Mouse (Mus musculus): ENCODE results near the gene Cd1d1. TPM values are rescaled to one million over a fixed set of nuclear protein-coding genes. Genes with fewer than 3 reads are reported as not detected.

Gene Cd1d1
- total RNA-seq (2014; fragmentation: Nextera tagmentation): not detected in 2 replicates
- total RNA-seq (2017): 0.05 TPM in 1 of 2 replicates, not detected in the other
- not detected in 2 replicates for polyA plus RNA-seq (2012)

DNA sequence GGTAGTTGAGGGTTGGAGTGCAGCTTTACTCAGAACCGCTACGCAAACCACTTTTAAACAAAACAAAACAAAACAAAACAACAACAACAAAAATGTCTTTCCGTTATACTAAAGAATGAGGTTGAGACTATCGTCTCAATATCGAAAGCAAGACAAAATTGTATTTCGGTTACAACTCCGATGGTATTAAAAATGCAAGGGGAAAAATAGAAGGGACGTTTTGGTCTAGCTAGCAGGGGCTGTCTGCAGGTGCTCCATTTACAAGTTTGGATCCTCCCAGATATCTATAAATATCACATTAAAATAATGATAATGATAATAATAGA, at the start of gene Cd1d1:
Cd1d1 (minus strand) TSS at position 27 of the 326 bp plus-strand sequence.
- Histone ChIP-seq H3K4me1 (ENCODE audit: insufficient read depth, low read depth, low read length) (no peaks in the 10 kb centered on the region), H3K27me3 (ENCODE audit: insufficient read depth, low read length) (peaks cover 9% of the 10 kb centered on the region; the same call in 1 of the 2 replicates), H3K36me3 (replicated peaks) (no peaks in the 10 kb centered on the region), H3K4me3 (ENCODE audit: low read depth, low read length) (no peak within 1 kb of the TSS), H3K9me3 (replicated peaks) (no peaks in the 10 kb centered on the region)
- TF ChIP-seq TAL1 (conservative IDR thresholded peaks at IDR 0.05; ENCODE audit: low read depth, low read length): no peak
- no peak for TF ChIP-seq CTCF (IDR thresholded peaks at IDR 0.05; ENCODE audit: low read depth, low read length)
- no peak for DNase-seq (ENCODE audit: low spot score)
- ATAC-seq (ENCODE audit: extremely low read depth, insufficient number of reproducible peaks, low FRiP score, poor library complexity, severe bottlenecking): no peak

- Histone ChIP-seq H3K27me3 (ENCODE audit: insufficient read depth, low read length) (no peaks in the 10 kb centered on the region), H3K36me3 (replicated peaks) (no peaks in the 10 kb centered on the region)
- TF ChIP-seq CTCF (IDR thresholded peaks at IDR 0.05; ENCODE audit: low read depth, low read length) (no peak), TAL1 (conservative IDR thresholded peaks at IDR 0.05; ENCODE audit: low read depth, low read length) (no peak), POLR2AphosphoS5 (IDR thresholded peaks at IDR 0.05; ENCODE audit: insufficient replicate concordance, low read depth, low read length) (no peak), GATA2 (IDR thresholded peaks at IDR 0.05; ENCODE audit: borderline replicate concordance, low read depth, low read length) (no peak), GATA1 (IDR thresholded peaks at IDR 0.05; ENCODE audit: borderline replicate concordance, low read length) (no peak)
Observed at GRCm38 (mm10) chr3:87047801-87048200, 48.6 kb upstream of the Cd1d1 start.

GRCm38 (mm10) chr3:87041733-87042132, 42.5 kb upstream of the Cd1d1 start:
- Histone ChIP-seq H3K4me1 (ENCODE audit: insufficient read depth, low read depth, low read length) (no peaks in the 10 kb centered on the region), H3K9me3 (replicated peaks) (no peaks in the 10 kb centered on the region), H3K4me3 (ENCODE audit: low read depth, low read length) (no peak overlapping the region), H3K36me3 (replicated peaks) (no peaks in the 10 kb centered on the region), H3K27me3 (ENCODE audit: insufficient read depth, low read length) (no peaks in the 10 kb centered on the region)
- TF ChIP-seq CTCF (IDR thresholded peaks at IDR 0.05; ENCODE audit: low read depth, low read length): no peak
- no peak for TF ChIP-seq POLR2AphosphoS5 (IDR thresholded peaks at IDR 0.05; ENCODE audit: insufficient replicate concordance, low read depth, low read length)
- no peak for TF ChIP-seq TAL1 (conservative IDR thresholded peaks at IDR 0.05; ENCODE audit: low read depth, low read length)
- no peak for TF ChIP-seq GATA1 (IDR thresholded peaks at IDR 0.05; ENCODE audit: borderline replicate concordance, low read length)
- no peak for TF ChIP-seq GATA2 (IDR thresholded peaks at IDR 0.05; ENCODE audit: borderline replicate concordance, low read depth, low read length)
- ATAC-seq (ENCODE audit: extremely low read depth, insufficient number of reproducible peaks, low FRiP score, poor library complexity, severe bottlenecking) (no peak), DNase-seq (ENCODE audit: low spot score) (no peak)

More at GRCm38 (mm10) chr3:87047801-87048200, 48.6 kb upstream of the Cd1d1 start:
- no peaks in the 10 kb centered on the region for H3K9me3 ChIP-seq (replicated peaks)
- no peak overlapping the region for H3K4me3 ChIP-seq (ENCODE audit: low read depth, low read length)
- DNase-seq (ENCODE audit: low spot score) (no peak), ATAC-seq (ENCODE audit: extremely low read depth, insufficient number of reproducible peaks, low FRiP score, poor library complexity, severe bottlenecking) (no peak)
- no peaks in the 10 kb centered on the region for H3K4me1 ChIP-seq (ENCODE audit: insufficient read depth, low read depth, low read length)

DNA sequence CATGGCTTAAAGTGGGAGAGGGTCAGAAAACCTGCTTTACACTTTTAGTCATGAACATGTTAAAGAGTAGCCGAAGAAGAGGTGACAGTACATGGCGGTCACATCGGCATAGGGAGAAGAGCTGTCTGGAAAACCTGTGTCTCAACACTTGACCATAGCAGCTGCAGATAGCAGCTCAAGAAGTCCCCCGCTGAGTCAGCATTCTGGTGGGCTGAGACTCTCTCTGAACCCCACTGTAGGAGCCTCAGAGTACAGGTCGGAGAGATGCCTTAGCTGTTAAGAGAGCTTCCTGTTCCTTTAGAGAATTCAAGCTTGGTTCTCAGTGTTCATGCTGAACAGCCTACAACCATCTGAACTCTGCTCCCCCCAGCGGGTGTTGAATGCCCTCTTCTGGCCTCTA, 39.3 kb upstream of the Cd1d1 start:
- DNase-seq (ENCODE audit: low spot score): no peak

DNA sequence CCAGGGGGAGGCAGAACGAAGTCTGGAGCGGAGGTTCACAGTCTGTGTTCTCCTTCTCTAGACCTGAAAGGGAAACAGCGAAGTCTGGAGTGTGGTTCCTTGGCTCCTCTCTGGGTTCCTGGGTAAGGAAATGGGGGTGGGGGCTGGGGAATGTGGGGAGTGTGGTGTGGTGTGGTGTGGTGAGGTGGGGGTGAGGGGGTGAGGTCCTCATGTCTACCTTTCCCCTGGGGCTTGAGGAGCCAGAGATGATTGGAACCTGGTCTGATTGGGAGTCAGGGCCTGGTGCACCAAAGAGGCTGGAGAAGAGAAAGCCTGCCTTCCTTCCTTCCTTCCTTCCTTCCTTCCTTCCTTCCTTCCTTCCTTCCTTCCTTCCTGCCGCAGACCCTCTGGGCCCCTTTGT, 34.8 kb upstream of the Cd1d1 start:
- Histone ChIP-seq H3K36me3 (replicated peaks) (no peaks in the 10 kb centered on the region), H3K9me3 (replicated peaks) (no peaks in the 10 kb centered on the region), H3K4me3 (ENCODE audit: low read depth, low read length) (no peak overlapping the region), H3K27me3 (ENCODE audit: insufficient read depth, low read length) (no peaks in the 10 kb centered on the region), H3K4me1 (ENCODE audit: insufficient read depth, low read depth, low read length) (no peaks in the 10 kb centered on the region)
- ATAC-seq (ENCODE audit: extremely low read depth, insufficient number of reproducible peaks, low FRiP score, poor library complexity, severe bottlenecking) (no peak), DNase-seq (ENCODE audit: low spot score) (no peak)
- TF ChIP-seq POLR2AphosphoS5 (IDR thresholded peaks at IDR 0.05; ENCODE audit: insufficient replicate concordance, low read depth, low read length) (no peak), GATA1 (IDR thresholded peaks at IDR 0.05; ENCODE audit: borderline replicate concordance, low read length) (no peak), GATA2 (IDR thresholded peaks at IDR 0.05; ENCODE audit: borderline replicate concordance, low read depth, low read length) (no peak), TAL1 (conservative IDR thresholded peaks at IDR 0.05; ENCODE audit: low read depth, low read length) (no peak), CTCF (IDR thresholded peaks at IDR 0.05; ENCODE audit: low read depth, low read length) (no peak)

More for the DNA sequence above, 39.3 kb upstream of the Cd1d1 start:
- Histone ChIP-seq H3K9me3 (replicated peaks) (no peaks in the 10 kb centered on the region), H3K27me3 (ENCODE audit: insufficient read depth, low read length) (no peaks in the 10 kb centered on the region), H3K4me1 (ENCODE audit: insufficient read depth, low read depth, low read length) (no peaks in the 10 kb centered on the region), H3K4me3 (ENCODE audit: low read depth, low read length) (no peak overlapping the region), H3K36me3 (replicated peaks) (no peaks in the 10 kb centered on the region)
- ATAC-seq (ENCODE audit: extremely low read depth, insufficient number of reproducible peaks, low FRiP score, poor library complexity, severe bottlenecking): no peak
- TF ChIP-seq GATA1 (IDR thresholded peaks at IDR 0.05; ENCODE audit: borderline replicate concordance, low read length) (no peak), TAL1 (conservative IDR thresholded peaks at IDR 0.05; ENCODE audit: low read depth, low read length) (no peak), CTCF (IDR thresholded peaks at IDR 0.05; ENCODE audit: low read depth, low read length) (no peak), GATA2 (IDR thresholded peaks at IDR 0.05; ENCODE audit: borderline replicate concordance, low read depth, low read length) (no peak), POLR2AphosphoS5 (IDR thresholded peaks at IDR 0.05; ENCODE audit: insufficient replicate concordance, low read depth, low read length) (no peak)

DNA sequence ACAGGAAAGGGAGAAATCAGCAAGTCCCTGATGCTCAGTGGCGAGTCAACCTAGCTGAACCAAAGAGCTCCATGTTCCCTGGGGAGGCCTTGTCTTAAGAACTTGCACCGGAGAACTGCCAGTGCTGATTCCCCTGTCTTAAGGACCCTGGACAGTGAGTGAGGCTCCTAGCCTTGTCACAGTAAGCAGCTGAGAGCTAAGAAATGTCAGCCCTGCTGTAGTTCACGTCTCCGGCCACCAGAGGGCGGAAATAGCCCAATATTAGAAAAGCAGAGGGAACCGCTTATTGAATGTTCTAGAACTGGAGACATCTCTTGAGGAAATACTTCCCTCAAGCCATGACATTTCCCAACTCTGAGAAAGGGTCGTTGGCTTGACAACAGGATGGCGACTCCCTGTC, 34.1 kb upstream of the Cd1d1 start:
- DNase-seq (ENCODE audit: low spot score): peak; percentile 13
- no peak for ATAC-seq (ENCODE audit: extremely low read depth, insufficient number of reproducible peaks, low FRiP score, poor library complexity, severe bottlenecking)
- Histone ChIP-seq H3K27me3 (ENCODE audit: insufficient read depth, low read length) (no peaks in the 10 kb centered on the region), H3K9me3 (replicated peaks) (no peaks in the 10 kb centered on the region), H3K4me3 (ENCODE audit: low read depth, low read length) (no peak overlapping the region), H3K36me3 (replicated peaks) (no peaks in the 10 kb centered on the region), H3K4me1 (ENCODE audit: insufficient read depth, low read depth, low read length) (no peaks in the 10 kb centered on the region)
- peak; percentile 14; the same call in 1 of the 2 replicates for TF ChIP-seq CTCF (IDR thresholded peaks at IDR 0.05; ENCODE audit: low read depth, low read length)
- no peak for TF ChIP-seq GATA1 (IDR thresholded peaks at IDR 0.05; ENCODE audit: borderline replicate concordance, low read length)
- no peak for TF ChIP-seq POLR2AphosphoS5 (IDR thresholded peaks at IDR 0.05; ENCODE audit: insufficient replicate concordance, low read depth, low read length)
- TF ChIP-seq GATA2 (IDR thresholded peaks at IDR 0.05; ENCODE audit: borderline replicate concordance, low read depth, low read length): no peak

- peak; percentile 84 for TF ChIP-seq CTCF (IDR thresholded peaks at IDR 0.05; ENCODE audit: low read depth, low read length)
- no peak for TF ChIP-seq GATA2 (IDR thresholded peaks at IDR 0.05; ENCODE audit: borderline replicate concordance, low read depth, low read length)
- Histone ChIP-seq H3K36me3 (replicated peaks) (no peaks in the 10 kb centered on the region), H3K4me3 (ENCODE audit: low read depth, low read length) (no peak overlapping the region), H3K4me1 (ENCODE audit: insufficient read depth, low read depth, low read length) (no peaks in the 10 kb centered on the region), H3K27me3 (ENCODE audit: insufficient read depth, low read length) (no peaks in the 10 kb centered on the region), H3K9me3 (replicated peaks) (no peaks in the 10 kb centered on the region)
- DNase-seq (ENCODE audit: low spot score): peak; percentile 15
- ATAC-seq (ENCODE audit: extremely low read depth, insufficient number of reproducible peaks, low FRiP score, poor library complexity, severe bottlenecking): no peak
Observed at GRCm38 (mm10) chr3:87030855-87031254, 31.6 kb upstream of the Cd1d1 start.

All from G1E (cell line).